Mouse (Mus musculus) stomach, embryonic 15.5 days (tissue): ENCODE data around the gene Bco1. TPM values are rescaled to one million over a fixed set of nuclear protein-coding genes. Genes with fewer than 3 reads are reported as not detected.

Experiments
- ATAC-seq: fragments of 200-750 bp; cut with Nextera tagmentation; 2 replicates; pipeline ENCODE4 v1.8.0; 2017; ENCODE audit warnings: low read depth, moderate number of reproducible peaks, moderate TSS enrichment; ENCODE audit not compliant: insufficient read depth, low FRiP score
- H3K27ac ChIP-seq: fragments of 300-500 bp; sonication (generic); 2 replicates; pipeline ENCODE4 v1.5.1; 2015; ENCODE audit warnings: mild to moderate bottlenecking, inconsistent platforms
- H3K27me3 ChIP-seq: fragments of 300-500 bp; sonication (generic); replicated peaks from 2 replicates; pipeline ENCODE4 v1.6.1; 2015; ENCODE audit warnings: inconsistent platforms
- H3K36me3 ChIP-seq: fragments of 300-500 bp; sonication (generic); 2 replicates; pipeline ENCODE4 v1.6.1; 2015; ENCODE audit warnings: inconsistent platforms
- H3K4me1 ChIP-seq: fragments of 300-500 bp; sonication (generic); 2 replicates; pipeline ENCODE4 v1.6.1; 2015; ENCODE audit warnings: inconsistent platforms
- H3K4me2 ChIP-seq: fragments of 300-500 bp; sonication (generic); 2 replicates; pipeline ENCODE4 v1.6.1; 2015; ENCODE audit warnings: mild to moderate bottlenecking, inconsistent platforms
- H3K4me3 ChIP-seq: fragments of 300-500 bp; sonication (generic); replicated peaks from 2 replicates; pipeline ENCODE4 v1.5.1; 2015; ENCODE audit warnings: inconsistent platforms
- H3K9ac ChIP-seq: fragments of 300-500 bp; sonication (generic); 2 replicates; pipeline ENCODE4 v1.6.1; 2015; ENCODE audit warnings: inconsistent platforms
- H3K9me3 ChIP-seq: fragments of 300-500 bp; sonication (generic); 2 replicates; pipeline ENCODE4 v1.6.1; 2016; ENCODE audit warnings: inconsistent platforms
- WGBS: fragments of 180-500 bp; shearing (Covaris S2); methylation state at CpG from one replicate; pipeline ENCODE4 v1.1.7; 2015; 5-methylcytosine and 5-hydroxymethylcytosine counted together
- polyA plus RNA-seq: library from polyadenylated mRNA; unstranded; fragments of >200 nt; fragmentation: Nextera tagmentation; extraction: Ambion mirVana; gene quantifications from 2 replicates; pipeline ENCODE4 v1.2.1, GENCODE M21; 2015

Gene Bco1
- polyA plus RNA-seq, 1 experiment from 2014 or later, result 1.2 TPM

- H3K36me3 ChIP-seq, result no peaks in the 10 kb centered on the region
- WGBS, result 77% methylated on average over 3 of the region's 3 CpGs
- H3K27ac ChIP-seq, result no peak overlapping the region
- no peak for ATAC-seq
- no peaks in the 10 kb centered on the region for H3K27me3 ChIP-seq
- no peak overlapping the region for H3K4me2 ChIP-seq
- H3K4me3 ChIP-seq, result no peak overlapping the region
- peaks cover 9% of the 10 kb centered on the region for H3K4me1 ChIP-seq
- H3K9ac ChIP-seq, result no peak overlapping the region
- H3K9me3 ChIP-seq, result no peaks in the 10 kb centered on the region
These were observed 78.0 kb downstream of the Bco1 start for GRCm38 (mm10) chr8:117173690-117174089.

GRCm38 (mm10) chr8:117174536-117174935 lies 78.9 kb downstream of the Bco1 start:
- no peak overlapping the region for H3K27ac ChIP-seq

GRCm38 (mm10) chr8:117176308-117176707 lies 80.7 kb downstream of the Bco1 start:
- peaks cover 9% of the 10 kb centered on the region for H3K4me1 ChIP-seq
- H3K36me3 ChIP-seq, result no peaks in the 10 kb centered on the region; the same call in 1 of the 2 replicates
- 76% methylated on average over 5 of the region's 5 CpGs for WGBS
- H3K4me2 ChIP-seq, result no peak overlapping the region
- H3K9me3 ChIP-seq, result no peaks in the 10 kb centered on the region
- ATAC-seq, result no peak
- H3K4me3 ChIP-seq, result no peak overlapping the region
- H3K9ac ChIP-seq, result no peak overlapping the region
- no peak overlapping the region for H3K27ac ChIP-seq
- no peaks in the 10 kb centered on the region for H3K27me3 ChIP-seq

More at GRCm38 (mm10) chr8:117174536-117174935, 78.9 kb downstream of the Bco1 start:
- H3K4me1 ChIP-seq, result peaks cover 9% of the 10 kb centered on the region
- ATAC-seq, result no peak
- WGBS, result 88% methylated on average over 5 of the region's 5 CpGs
- no peak overlapping the region for H3K9ac ChIP-seq
- H3K9me3 ChIP-seq, result no peaks in the 10 kb centered on the region
- no peaks in the 10 kb centered on the region; the same call in 1 of the 2 replicates for H3K36me3 ChIP-seq
- no peak overlapping the region for H3K4me3 ChIP-seq
- no peak overlapping the region for H3K4me2 ChIP-seq
- H3K27me3 ChIP-seq, result no peaks in the 10 kb centered on the region

- Histone ChIP-seq H3K9ac (no peak overlapping the region), H3K4me3 (no peak overlapping the region), H3K9me3 (no peaks in the 10 kb centered on the region), H3K36me3 (no peaks in the 10 kb centered on the region; the same call in 1 of the 2 replicates), H3K27ac (no peak overlapping the region), H3K27me3 (no peaks in the 10 kb centered on the region), H3K4me2 (no peak overlapping the region), H3K4me1 (peaks cover 4% of the 10 kb centered on the region)
- no peak for ATAC-seq
- WGBS, result 73% methylated on average over 7 of the region's 7 CpGs
These were observed 81.6 kb downstream of the Bco1 start for GRCm38 (mm10) chr8:117177236-117177635.

GRCm38 (mm10) chr8:117178039-117178438 lies 82.4 kb downstream of the Bco1 start:
- 74% methylated on average over 2 of the region's 2 CpGs for WGBS
- no peak for ATAC-seq
- Histone ChIP-seq H3K4me3 (no peak overlapping the region), H3K36me3 (no peaks in the 10 kb centered on the region; the same call in 1 of the 2 replicates), H3K9ac (no peak overlapping the region), H3K4me1 (no peaks in the 10 kb centered on the region), H3K9me3 (no peaks in the 10 kb centered on the region), H3K27me3 (no peaks in the 10 kb centered on the region), H3K27ac (no peak overlapping the region), H3K4me2 (no peak overlapping the region)

GRCm38 (mm10) chr8:117178676-117179075 lies 83.0 kb downstream of the Bco1 start:
- Histone ChIP-seq H3K9me3 (no peaks in the 10 kb centered on the region), H3K27ac (no peak overlapping the region), H3K27me3 (no peaks in the 10 kb centered on the region), H3K4me3 (no peak overlapping the region), H3K9ac (no peak overlapping the region), H3K36me3 (no peaks in the 10 kb centered on the region; the same call in 1 of the 2 replicates), H3K4me1 (no peaks in the 10 kb centered on the region), H3K4me2 (no peak overlapping the region)
- WGBS, result 77% methylated on average over 6 of the region's 6 CpGs
- ATAC-seq, result no peak

GRCm38 (mm10) chr8:117182746-117183145 lies 87.1 kb downstream of the Bco1 start:
- H3K9me3 ChIP-seq, result no peaks in the 10 kb centered on the region
- peaks cover 13% of the 10 kb centered on the region for H3K36me3 ChIP-seq
- H3K4me2 ChIP-seq, result no peak overlapping the region
- ATAC-seq, result no peak
- H3K27me3 ChIP-seq, result no peaks in the 10 kb centered on the region
- no peak overlapping the region for H3K4me3 ChIP-seq
- H3K9ac ChIP-seq, result no peak overlapping the region
- H3K27ac ChIP-seq, result no peak overlapping the region
- H3K4me1 ChIP-seq, result no peaks in the 10 kb centered on the region
- 95% methylated on average over 4 of the region's 4 CpGs for WGBS

Other genes starting within 250 kb of the Bco1 start
- 74.4 and 75.8 TPM in 2 replicates for gene Cmc2, start 174.4 kb upstream of the Bco1 start, polyA plus RNA-seq
- gene Cenpn, start 174.1 kb upstream of the Bco1 start, polyA plus RNA-seq, result 30.7 and 33.0 TPM in 2 replicates
- 8.9 and 10.0 TPM in 2 replicates for gene Atmin, start 152.5 kb upstream of the Bco1 start, polyA plus RNA-seq
- 1.3 and 1.7 TPM in 2 replicates for gene 1700030J22Rik, start 116.9 kb upstream of the Bco1 start, polyA plus RNA-seq
- gene Gcsh, start 102.3 kb upstream of the Bco1 start, polyA plus RNA-seq, result 138 and 143 TPM in 2 replicates
- gene Pkd1l2, start 13.4 kb upstream of the Bco1 start, polyA plus RNA-seq, result 0.10 and 0.18 TPM in 2 replicates
- 2.3 and 2.8 TPM in 2 replicates for gene Gan, start 62.3 kb downstream of the Bco1 start, polyA plus RNA-seq
- gene Cmip, start 161.2 kb downstream of the Bco1 start, polyA plus RNA-seq, result 31.8 and 32.1 TPM in 2 replicates